Mouse (Mus musculus): ENCODE measurements around the gene Slmap.

The Slmap gene

GRCm38 (mm10) chr14:26510545-26510944, 24.2 kb downstream of the Slmap start:
- TF ChIP-seq GATA4 (IDR thresholded peaks at IDR 0.05; ENCODE audit: insufficient replicate concordance, low read length): no peak

- no peak for TF ChIP-seq GATA4 (IDR thresholded peaks at IDR 0.05; ENCODE audit: insufficient replicate concordance, low read length)
Observed at GRCm38 (mm10) chr14:26508150-26508549, 26.6 kb downstream of the Slmap start.

- TF ChIP-seq GATA4 (IDR thresholded peaks at IDR 0.05; ENCODE audit: insufficient replicate concordance, low read length): no peak
Observed at GRCm38 (mm10) chr14:26507361-26507760, 27.4 kb downstream of the Slmap start.

GRCm38 (mm10) chr14:26504541-26504940, 30.2 kb downstream of the Slmap start:
- no peak for TF ChIP-seq GATA4 (IDR thresholded peaks at IDR 0.05; ENCODE audit: insufficient replicate concordance, low read length)

DNA sequence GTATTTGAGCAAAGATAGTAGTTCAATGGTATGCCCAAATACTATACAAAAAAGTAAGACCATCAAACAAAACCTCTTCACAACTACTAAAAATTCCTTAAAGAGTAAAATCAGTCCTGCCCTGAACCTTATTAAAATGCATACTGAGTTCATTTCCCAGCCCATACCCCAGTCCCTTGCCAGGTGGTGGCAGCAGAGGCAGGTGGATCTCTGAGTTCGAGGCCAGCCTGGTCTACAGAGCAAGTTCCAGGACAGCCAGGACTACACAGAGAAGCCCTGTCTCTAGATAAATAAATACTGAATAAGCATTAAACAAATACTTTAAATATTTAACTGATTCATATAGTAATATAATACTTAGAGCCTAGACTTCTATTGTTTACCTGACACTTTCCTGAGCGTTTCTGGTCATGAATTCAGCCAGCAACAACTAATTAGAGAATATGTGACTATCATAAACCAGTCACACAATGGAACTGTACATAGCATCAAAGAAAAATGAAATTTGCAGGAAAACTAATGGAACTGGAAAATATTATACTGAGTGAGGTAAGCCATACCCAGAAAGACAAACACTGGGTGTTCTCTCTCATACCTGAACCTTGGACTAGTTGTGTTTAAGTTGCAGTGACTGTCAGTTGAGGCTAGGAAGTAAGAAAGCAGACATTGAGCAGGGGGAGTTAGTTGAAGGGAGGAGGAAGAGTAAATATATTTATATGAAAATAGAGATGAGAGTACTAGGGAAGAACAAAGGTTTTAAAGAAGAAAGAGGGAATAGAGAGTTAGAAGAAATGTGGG, 34.4 kb downstream of the Slmap start:
- TF ChIP-seq GATA4 (IDR thresholded peaks at IDR 0.05; ENCODE audit: insufficient replicate concordance, low read length): no peak

- no peak for TF ChIP-seq GATA4 (IDR thresholded peaks at IDR 0.05; ENCODE audit: insufficient replicate concordance, low read length)
Observed at GRCm38 (mm10) chr14:26495021-26495420, 39.7 kb downstream of the Slmap start.

DNA sequence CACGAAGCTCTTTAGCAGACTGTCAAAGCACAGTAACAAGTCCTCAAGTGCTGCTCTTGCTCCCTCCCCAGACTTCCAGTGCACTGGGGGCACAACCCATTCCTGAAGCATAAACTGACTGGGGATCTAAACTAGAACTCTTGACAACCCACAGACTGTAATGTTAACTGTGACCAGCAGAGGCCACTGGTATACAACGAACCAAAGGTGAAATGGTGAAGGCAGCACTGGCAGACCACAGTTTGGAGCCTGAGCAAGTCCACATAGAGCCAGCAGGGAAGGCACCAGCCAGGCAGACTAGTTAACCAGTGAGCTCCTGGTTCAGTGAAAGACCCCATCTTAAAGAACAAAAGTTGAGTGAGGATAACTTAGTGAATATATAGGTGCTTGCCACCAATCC, 43.6 kb downstream of the Slmap start:
- no peak for TF ChIP-seq GATA4 (IDR thresholded peaks at IDR 0.05; ENCODE audit: insufficient replicate concordance, low read length)

DNA sequence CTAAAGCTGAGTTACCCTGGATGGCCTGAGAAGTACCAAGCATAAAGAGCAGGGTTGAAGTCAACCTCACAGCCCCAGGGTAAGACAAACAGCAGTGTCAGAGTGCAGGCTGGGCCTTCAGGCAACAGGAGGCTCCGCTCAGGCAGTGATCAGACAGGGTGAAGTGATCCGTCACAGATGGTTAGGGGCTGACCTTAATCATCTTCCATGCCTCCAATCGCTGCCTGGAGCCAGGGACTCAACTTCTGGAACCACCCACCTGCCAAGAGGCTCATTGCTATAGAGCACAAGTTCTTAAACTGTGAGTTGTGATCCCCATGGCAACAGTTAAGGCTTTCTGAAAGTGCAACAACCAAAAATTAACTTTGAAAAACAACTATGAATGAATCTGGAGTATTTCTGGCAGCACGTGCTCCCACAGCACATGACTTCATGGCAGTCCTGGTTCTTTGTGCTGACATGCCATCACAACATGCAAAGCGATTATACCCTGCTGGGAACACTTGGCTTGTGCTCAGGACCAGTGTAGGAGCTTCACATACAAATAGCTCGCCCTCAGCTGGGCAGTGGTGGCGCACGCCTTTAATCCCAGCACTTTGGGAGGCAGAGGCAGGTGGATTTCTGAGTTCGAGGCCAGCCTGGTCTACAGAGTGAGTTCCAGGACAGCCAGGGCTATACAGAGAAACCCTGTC, 46.3 kb downstream of the Slmap start:
- TF ChIP-seq GATA4 (IDR thresholded peaks at IDR 0.05; ENCODE audit: insufficient replicate concordance, low read length): no peak

DNA sequence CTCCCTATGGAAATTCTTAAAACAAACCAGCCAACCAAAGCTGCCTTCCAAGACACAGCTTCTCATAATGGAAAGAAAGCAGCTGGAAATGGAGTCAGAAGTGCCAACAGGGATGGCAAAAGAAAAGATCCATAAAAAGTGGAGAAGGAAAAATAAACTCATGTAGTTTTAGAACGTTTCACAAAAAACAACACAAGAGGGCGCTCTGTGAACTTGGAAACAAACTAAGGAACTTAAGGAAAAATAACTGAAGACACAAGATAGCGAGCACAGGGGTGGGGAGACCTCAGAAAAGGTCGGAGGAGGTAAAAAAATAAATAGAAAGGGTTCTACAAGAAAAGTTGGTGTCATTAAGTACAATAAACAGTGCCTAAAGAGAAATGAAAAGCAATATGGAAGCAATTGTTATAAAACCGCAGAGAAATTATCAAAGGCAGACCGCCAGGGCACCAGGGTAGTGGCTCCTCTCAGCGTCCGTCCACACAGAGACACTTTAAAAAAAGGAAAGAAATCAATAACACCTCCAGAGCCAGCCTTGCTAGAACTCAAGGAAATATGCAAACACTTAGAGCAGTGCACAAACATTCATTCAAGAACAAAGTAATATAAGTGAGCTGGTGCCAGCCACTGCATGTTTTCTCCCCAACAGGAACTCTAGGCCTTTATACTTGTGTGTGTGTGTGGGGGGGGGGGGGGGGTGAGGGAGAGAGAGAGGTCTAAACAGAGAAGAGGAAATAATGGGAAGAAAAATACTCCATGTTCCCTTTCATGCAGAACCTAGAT, 48.1 kb downstream of the Slmap start:
- TF ChIP-seq GATA4 (IDR thresholded peaks at IDR 0.05; ENCODE audit: insufficient replicate concordance, low read length): no peak

GRCm38 (mm10) chr14:26481457-26481856, 53.3 kb downstream of the Slmap start:
- TF ChIP-seq GATA4 (IDR thresholded peaks at IDR 0.05; ENCODE audit: insufficient replicate concordance, low read length): no peak

DNA sequence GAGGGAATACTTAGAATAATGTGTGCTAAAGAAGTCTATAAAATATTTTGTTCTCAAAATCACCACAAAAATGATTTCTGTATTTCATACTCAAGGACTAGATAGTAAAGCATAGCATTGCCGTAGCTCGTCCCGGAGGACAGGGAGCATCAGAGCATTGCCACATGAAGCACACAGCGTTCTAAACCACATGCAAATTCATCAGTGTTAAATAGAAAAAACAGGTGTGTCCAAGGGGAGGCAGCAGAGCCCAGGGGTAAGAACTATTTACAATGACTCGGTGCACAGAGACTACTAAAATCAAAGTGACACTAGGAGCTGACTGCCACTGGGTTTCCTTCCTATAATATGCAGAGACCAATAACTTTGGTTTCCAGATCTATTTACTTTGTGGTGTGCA, 57.0 kb downstream of the Slmap start:
- no peak for TF ChIP-seq GATA4 (IDR thresholded peaks at IDR 0.05; ENCODE audit: insufficient replicate concordance, low read length)

GRCm38 (mm10) chr14:26476391-26476790, 58.3 kb downstream of the Slmap start:
- no peak for TF ChIP-seq GATA4 (IDR thresholded peaks at IDR 0.05; ENCODE audit: insufficient replicate concordance, low read length)

DNA sequence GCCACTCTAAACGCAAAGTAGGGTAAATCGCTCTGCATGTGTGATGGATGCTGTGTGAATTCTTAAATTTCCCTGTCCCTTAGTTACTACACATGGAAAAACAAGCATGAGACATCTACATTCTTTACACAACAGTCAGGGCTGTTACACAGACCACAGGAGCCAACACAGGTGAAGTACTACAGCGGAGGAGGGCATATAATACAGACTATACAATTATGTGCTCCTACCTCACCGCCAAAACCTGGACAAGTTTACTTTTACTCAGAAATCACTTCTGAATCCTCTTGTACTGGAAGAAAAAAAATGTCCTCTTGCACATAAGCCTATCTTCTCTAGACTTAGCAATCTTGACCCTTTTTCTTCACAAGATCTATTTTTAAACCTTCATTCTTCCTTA, 66.8 kb downstream of the Slmap start:
- no peak for TF ChIP-seq GATA4 (IDR thresholded peaks at IDR 0.05; ENCODE audit: insufficient replicate concordance, low read length)

DNA sequence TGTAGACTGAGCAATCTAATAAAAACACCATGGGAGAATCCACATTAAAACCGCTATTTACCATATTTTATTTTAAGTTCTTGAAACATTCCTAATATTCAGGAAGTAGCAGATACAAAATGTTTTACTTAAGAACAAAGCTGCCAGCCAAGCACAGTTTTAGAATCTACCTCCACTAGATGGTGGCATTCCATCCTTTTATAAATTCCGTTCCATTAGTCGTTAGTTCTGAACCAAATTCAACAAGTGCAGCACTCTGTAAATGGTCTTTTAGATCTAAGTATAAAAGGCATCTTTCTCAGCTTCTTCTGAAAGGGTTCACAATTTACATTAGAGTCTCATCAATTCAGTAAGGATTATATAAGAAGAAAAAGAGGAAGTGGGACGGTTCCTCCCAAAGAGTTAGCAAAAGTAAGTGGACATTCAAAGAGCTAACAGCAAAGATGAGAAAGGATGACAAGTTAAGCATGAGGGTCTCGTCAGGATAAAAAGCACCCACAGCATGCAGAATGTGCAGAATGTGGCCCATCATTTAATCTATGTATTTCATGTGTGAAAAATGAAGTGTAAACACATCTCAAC, 68.1 kb downstream of the Slmap start:
- TF ChIP-seq GATA4 (IDR thresholded peaks at IDR 0.05; ENCODE audit: insufficient replicate concordance, low read length): no peak

DNA sequence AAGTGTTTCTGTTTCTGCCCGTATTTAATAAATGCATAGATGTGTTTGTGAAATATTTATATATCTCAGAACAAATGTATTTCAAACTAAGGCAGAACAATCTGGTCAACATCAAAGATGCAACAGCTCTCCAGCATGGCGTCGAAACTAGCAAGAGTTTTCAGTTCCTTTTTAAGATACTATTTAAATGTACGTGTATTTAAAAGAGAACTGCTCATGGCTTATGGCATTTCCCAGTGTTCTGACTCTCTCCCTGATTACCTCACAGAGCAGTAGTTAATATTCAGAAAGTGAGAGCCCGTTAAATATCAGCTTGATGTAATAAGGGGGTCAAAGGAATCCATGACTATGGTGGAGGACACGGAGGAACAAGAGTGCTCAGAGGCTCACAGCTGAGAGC, 68.8 kb downstream of the Slmap start:
- TF ChIP-seq GATA4 (IDR thresholded peaks at IDR 0.05; ENCODE audit: insufficient replicate concordance, low read length): no peak
